Mouse (Mus musculus): Measurements from ENCODE around the gene Fkbp7.
"Not testable (repeated sequence)": the region's sequence is repeated elsewhere in the genome, so short reads cannot be mapped to it uniquely, and the experiment has no call there.

Gene Fkbp7

GRCm38 (mm10) chr2:76665531-76665930 is 7.4 kb downstream of the Fkbp7 start:
- in situ Hi-C loops (cut with MboI): no loop called here

GRCm38 (mm10) chr2:76659419-76659818 is 13.5 kb downstream of the Fkbp7 start:
- in situ Hi-C loops (cut with MboI): no loop called here

GRCm38 (mm10) chr2:76658551-76658950 is 14.4 kb downstream of the Fkbp7 start:
- in situ Hi-C loops (cut with MboI): no loop called here

GRCm38 (mm10) chr2:76655982-76656381 is 16.9 kb downstream of the Fkbp7 start:
- in situ Hi-C loops (cut with MboI): no loop called here

GRCm38 (mm10) chr2:76655444-76655843 is 17.5 kb downstream of the Fkbp7 start:
- in situ Hi-C loops (cut with MboI): no loop called here

- in situ Hi-C loops (cut with MboI): no loop called here
Observed at GRCm38 (mm10) chr2:76654646-76655045, 18.3 kb downstream of the Fkbp7 start.

- in situ Hi-C loops (cut with MboI): no loop called here
Observed at GRCm38 (mm10) chr2:76653070-76653469, 19.8 kb downstream of the Fkbp7 start.

- in situ Hi-C loops (cut with MboI): loop anchor here (25.0 kb wide), 1 partner anchor 286 kb away; the partner anchor contains the start of genes Cyct and Rbm45
Observed at GRCm38 (mm10) chr2:76648666-76649141, 24.2 kb downstream of the Fkbp7 start.

- in situ Hi-C loops (cut with MboI): loop anchor here (25.0 kb wide), 1 partner anchor 286 kb away; the partner anchor contains the start of genes Cyct and Rbm45
Observed at GRCm38 (mm10) chr2:76647883-76648570, 24.9 kb downstream of the Fkbp7 start, which contains the start of the genes Prkra and Pjvk. Gene Prkra, minus strand, starts transcription at chr2:76648015. Gene Pjvk, plus strand, starts transcription at chr2:76648476.

GRCm38 (mm10) chr2:76647441-76647869 is 25.5 kb downstream of the Fkbp7 start:
- in situ Hi-C loops (cut with MboI): loop anchor here (25.0 kb wide), 1 partner anchor 285 kb away; the partner anchor contains the start of genes Cyct and Rbm45

- in situ Hi-C loops (cut with MboI): loop anchor here (25.0 kb wide), 1 partner anchor 282 kb away; the partner anchor contains the start of genes Cyct and Rbm45
Observed at GRCm38 (mm10) chr2:76643801-76644200, 29.1 kb downstream of the Fkbp7 start.

GRCm38 (mm10) chr2:76639637-76640036 is 33.3 kb downstream of the Fkbp7 start:
- in situ Hi-C loops (cut with MboI): loop anchor here (25.0 kb wide), 1 partner anchor 277 kb away; the partner anchor contains the start of genes Cyct and Rbm45

- in situ Hi-C loops (cut with MboI): loop anchor here (25.0 kb wide), 1 partner anchor 269 kb away; the partner anchor contains the start of genes Cyct and Rbm45
Observed at GRCm38 (mm10) chr2:76631600-76631999, 41.3 kb downstream of the Fkbp7 start.

GRCm38 (mm10) chr2:76630293-76630692 is 42.6 kb downstream of the Fkbp7 start:
- in situ Hi-C loops (cut with MboI): loop anchor here (25.0 kb wide), 1 partner anchor 268 kb away; the partner anchor contains the start of genes Cyct and Rbm45

- in situ Hi-C loops (cut with MboI): not testable (repeated sequence)
Observed at GRCm38 (mm10) chr2:76622316-76622715, 50.6 kb downstream of the Fkbp7 start.

GRCm38 (mm10) chr2:76621724-76622123 is 51.2 kb downstream of the Fkbp7 start:
- in situ Hi-C loops (cut with MboI): no loop called here

- in situ Hi-C loops (cut with MboI): no loop called here
Observed at GRCm38 (mm10) chr2:76620188-76620587, 52.7 kb downstream of the Fkbp7 start.

- in situ Hi-C loops (cut with MboI): no loop called here
Observed at GRCm38 (mm10) chr2:76618078-76618477, 54.8 kb downstream of the Fkbp7 start.

All from mature B cell (primary cell).